Mouse (Mus musculus) forebrain, embryonic 14.5 days (tissue): Measurements from ENCODE around the gene Snrpb. TPM values are rescaled to one million over a fixed set of nuclear protein-coding genes. Genes with fewer than 3 reads are reported as not detected.

Experiments
- ATAC-seq: fragments of 200-750 bp; cut with Nextera tagmentation; 2 replicates; pipeline ENCODE4 v1.8.0; 2017; ENCODE audit warnings: mild to moderate bottlenecking, moderate library complexity
- DNase-seq: peaks from one replicate; pipeline ENCODE4 v3.0.0-alpha.2; 2015; ENCODE audit warnings: low spot score
- H3K27ac ChIP-seq: fragments of 300-500 bp; sonication (generic); 2 replicates; pipeline ENCODE4 v1.5.1; 2014; ENCODE audit warnings: low read depth, mild to moderate bottlenecking, control low read depth, low read length, moderate library complexity
- H3K27me3 ChIP-seq: fragments of 300-500 bp; sonication (generic); replicated peaks from 2 replicates; pipeline ENCODE4 v1.6.1; 2014; ENCODE audit warnings: low read length, control low read depth, mixed read lengths; ENCODE audit not compliant: control insufficient read depth, insufficient read depth
- H3K36me3 ChIP-seq: fragments of 300-500 bp; sonication (generic); 2 replicates; pipeline ENCODE4 v1.6.1; 2014; ENCODE audit warnings: low read length, control low read depth; ENCODE audit not compliant: control insufficient read depth, insufficient read depth
- H3K4me1 ChIP-seq: fragments of 300-500 bp; sonication (generic); 2 replicates; pipeline ENCODE4 v1.6.1; 2014; ENCODE audit warnings: antibody characterized with exemption, low read length, control low read depth; ENCODE audit not compliant: control insufficient read depth, insufficient read depth
- H3K4me2 ChIP-seq: fragments of 300-500 bp; sonication (generic); 2 replicates; pipeline ENCODE4 v1.6.1; 2014; ENCODE audit warnings: mild to moderate bottlenecking, control low read depth, low read length
- H3K4me3 ChIP-seq: fragments of 300-500 bp; sonication (generic); 2 replicates; pipeline ENCODE4 v1.5.1; 2014; ENCODE audit warnings: low read depth, low read length, control low read depth
- H3K9ac ChIP-seq: fragments of 300-500 bp; sonication (generic); 2 replicates; pipeline ENCODE4 v1.6.1; 2014; ENCODE audit warnings: mild to moderate bottlenecking, low read length, control low read depth, moderate library complexity
- H3K9me3 ChIP-seq: fragments of 300-500 bp; sonication (generic); replicated peaks from 2 replicates; pipeline ENCODE4 v1.6.1; 2016; ENCODE audit warnings: low read length, control low read depth, mixed read lengths; ENCODE audit not compliant: control insufficient read depth
- WGBS: fragments of 180-500 bp; shearing (Covaris S2); extraction: QIAGEN DNeasy Blood & Tissue Kit; methylation state at CpG from one replicate; pipeline ENCODE4 v1.1.7; 2014; 5-methylcytosine and 5-hydroxymethylcytosine counted together
- polyA plus RNA-seq: library from polyadenylated mRNA; unstranded; fragments of >200 nt; fragmentation: Nextera tagmentation; extraction: Ambion mirVana; gene quantifications from 2 replicates; pipeline ENCODE4 v1.2.1, GENCODE M21; 2014

Snrpb gene
- polyA plus RNA-seq, 1 experiment from 2014 or later: 571 TPM

DNA sequence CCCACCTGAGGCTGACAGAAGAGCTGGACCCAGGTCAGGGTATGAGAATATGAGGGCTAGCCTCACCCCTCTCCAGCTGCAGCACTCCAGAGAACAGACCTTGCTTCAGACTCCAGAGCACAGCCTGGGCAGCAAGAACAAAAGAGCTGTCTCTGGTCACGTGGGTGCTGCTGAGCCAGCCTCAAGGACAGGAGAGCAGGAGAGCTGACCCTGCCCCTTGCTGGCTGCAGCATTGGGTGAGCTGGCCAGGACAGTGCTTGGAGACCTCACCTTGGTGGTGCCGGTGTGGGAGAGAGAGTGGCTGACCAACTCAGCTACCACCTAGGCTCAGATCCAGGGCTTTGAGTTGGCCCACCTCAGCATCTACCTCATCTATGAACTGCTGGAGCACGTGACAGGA is 24.0 kb downstream of the Snrpb start:
- H3K4me1 ChIP-seq: no peaks in the 10 kb centered on the region
- no peak for ATAC-seq

DNA sequence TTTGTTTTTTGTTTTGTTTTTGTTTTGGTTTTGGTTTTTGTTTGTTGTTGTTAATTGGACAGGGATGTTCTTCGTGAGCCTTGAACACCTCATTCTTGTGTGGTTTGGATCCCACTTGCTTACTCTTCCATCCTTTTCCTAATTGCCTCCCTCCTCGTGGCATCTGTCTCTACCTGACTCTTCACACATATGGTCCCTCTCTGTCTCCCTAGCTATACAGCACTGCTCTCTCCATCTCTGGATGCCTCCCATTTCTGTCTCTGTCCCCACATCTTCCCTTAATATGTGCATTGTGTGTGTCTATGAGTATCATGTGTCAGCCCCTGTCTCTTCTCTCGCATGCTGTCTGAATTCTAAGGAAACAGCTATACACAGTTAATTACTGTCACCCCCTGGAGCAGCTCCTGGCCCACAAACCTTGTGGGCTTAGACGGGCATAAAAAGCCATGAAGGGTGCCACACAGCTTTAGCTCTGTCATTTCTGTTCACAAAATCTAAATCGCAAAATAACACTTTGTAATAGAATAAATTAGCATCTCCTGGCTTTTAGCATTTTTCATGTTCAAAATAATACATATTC is 33.0 kb downstream of the Snrpb start:
- Histone ChIP-seq H3K4me3 (no peak overlapping the region), H3K36me3 (no peaks in the 10 kb centered on the region), H3K4me1 (no peaks in the 10 kb centered on the region), H3K9me3 (no peaks in the 10 kb centered on the region), H3K27me3 (no peaks in the 10 kb centered on the region), H3K27ac (no peak overlapping the region), H3K9ac (no peak overlapping the region), H3K4me2 (no peak overlapping the region)
- WGBS: 46% methylated on average over 5 of the region's 5 CpGs
- DNase-seq (peak; percentile 45), ATAC-seq (peak; percentile 48; the same call in 1 of the 2 replicates)

More for the DNA sequence above, 24.0 kb downstream of the Snrpb start:
- H3K4me2 ChIP-seq: no peak overlapping the region
- no peaks in the 10 kb centered on the region for H3K27me3 ChIP-seq
- H3K36me3 ChIP-seq: no peaks in the 10 kb centered on the region
- WGBS: 76% methylated on average over 3 of the region's 3 CpGs
- H3K9ac ChIP-seq: no peak overlapping the region
- no peak overlapping the region for H3K4me3 ChIP-seq
- H3K9me3 ChIP-seq: no peaks in the 10 kb centered on the region
- no peak overlapping the region for H3K27ac ChIP-seq
- no peak for DNase-seq

DNA sequence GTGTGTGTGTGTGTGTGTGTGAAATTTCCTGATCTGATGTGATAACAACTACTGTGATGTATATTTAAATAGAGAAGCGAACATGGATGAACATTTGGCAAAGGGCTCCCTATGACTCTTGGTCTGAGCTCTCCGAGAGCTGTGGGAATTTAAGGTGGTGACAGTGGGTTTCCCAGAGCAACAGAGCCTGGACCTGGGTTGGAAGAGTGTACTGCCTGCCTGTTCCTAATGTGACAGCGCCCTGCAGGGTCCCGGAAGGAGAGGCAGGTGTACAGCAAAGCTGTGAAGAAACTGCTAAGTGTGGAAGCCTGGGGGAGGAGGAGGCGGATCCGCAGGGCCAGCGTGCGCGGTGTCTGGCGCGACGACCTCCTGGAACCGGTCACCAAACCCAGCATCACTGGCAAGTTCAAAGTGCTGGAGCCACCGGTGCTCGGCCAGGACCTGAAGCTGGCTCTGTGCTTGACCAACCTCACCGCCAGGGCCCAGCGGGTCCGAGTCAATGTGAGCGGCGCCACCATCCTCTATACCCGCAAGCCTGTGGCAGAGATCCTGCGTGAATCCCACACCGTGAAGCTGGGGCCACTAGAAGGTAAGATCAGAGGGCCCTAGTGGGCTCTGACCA is 34.4 kb downstream of the Snrpb start:
- no peak for ATAC-seq

DNA sequence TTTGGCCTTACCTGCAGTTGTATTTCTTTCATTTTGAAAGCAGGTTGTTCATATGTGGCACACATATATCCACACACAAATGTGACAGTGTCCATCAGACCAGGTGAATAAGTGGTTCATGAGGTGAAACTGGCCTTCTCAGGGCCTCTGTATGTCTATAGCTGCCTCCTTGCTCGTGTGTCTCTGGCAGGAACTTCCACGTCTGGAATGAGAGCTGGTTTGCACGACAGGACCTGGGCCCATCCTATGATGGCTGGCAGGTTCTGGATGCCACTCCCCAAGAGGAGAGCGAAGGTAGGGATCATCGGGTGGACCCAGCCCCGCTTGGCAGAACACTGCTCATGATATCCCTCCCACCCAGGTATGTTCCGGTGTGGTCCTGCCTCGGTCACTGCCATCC is 36.2 kb downstream of the Snrpb start:
- Histone ChIP-seq H3K27me3 (no peaks in the 10 kb centered on the region), H3K27ac (no peak overlapping the region), H3K4me3 (no peak overlapping the region), H3K9me3 (no peaks in the 10 kb centered on the region), H3K4me2 (no peak overlapping the region), H3K36me3 (no peaks in the 10 kb centered on the region), H3K9ac (no peak overlapping the region), H3K4me1 (no peaks in the 10 kb centered on the region)
- no peak for DNase-seq
- no peak for ATAC-seq
- 93% methylated on average over 8 of the region's 8 CpGs for WGBS

More for the DNA sequence above, 34.4 kb downstream of the Snrpb start:
- no peak overlapping the region for H3K9ac ChIP-seq
- H3K36me3 ChIP-seq: no peaks in the 10 kb centered on the region
- WGBS: 86% methylated on average over 23 of the region's 23 CpGs
- H3K4me3 ChIP-seq: no peak overlapping the region
- no peaks in the 10 kb centered on the region for H3K4me1 ChIP-seq
- H3K9me3 ChIP-seq: no peaks in the 10 kb centered on the region
- no peak for DNase-seq
- no peak overlapping the region for H3K27ac ChIP-seq
- H3K4me2 ChIP-seq: no peak overlapping the region
- H3K27me3 ChIP-seq: no peaks in the 10 kb centered on the region

DNA sequence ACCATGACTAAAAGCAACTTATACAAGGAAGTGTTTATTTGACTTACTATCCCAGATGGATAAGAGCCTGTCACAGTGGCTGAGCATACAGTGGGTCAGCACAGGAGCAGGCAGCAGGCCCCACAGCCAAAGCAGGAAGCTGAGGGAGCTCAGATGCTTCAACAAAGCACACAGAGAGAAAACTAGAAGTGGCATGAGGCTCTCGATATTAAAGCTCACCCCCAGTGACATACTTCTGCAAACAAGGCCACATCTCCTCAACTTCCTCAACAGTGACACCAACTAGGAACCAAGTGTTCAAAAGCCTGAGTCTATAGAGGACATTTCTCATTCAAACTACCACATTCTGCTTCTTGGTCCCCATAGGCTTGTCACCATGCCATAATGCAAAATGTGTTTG is 49.5 kb downstream of the Snrpb start:
- Histone ChIP-seq H3K4me2 (no peak overlapping the region), H3K36me3 (no peaks in the 10 kb centered on the region), H3K9ac (no peak overlapping the region), H3K27ac (no peak overlapping the region), H3K27me3 (no peaks in the 10 kb centered on the region), H3K4me1 (peaks cover 3% of the 10 kb centered on the region; the same call in 1 of the 2 replicates), H3K9me3 (no peaks in the 10 kb centered on the region), H3K4me3 (no peak overlapping the region)
- 78% methylated on average over 1 of the region's 1 CpGs for WGBS
- ATAC-seq: no peak
- no peak for DNase-seq

DNA sequence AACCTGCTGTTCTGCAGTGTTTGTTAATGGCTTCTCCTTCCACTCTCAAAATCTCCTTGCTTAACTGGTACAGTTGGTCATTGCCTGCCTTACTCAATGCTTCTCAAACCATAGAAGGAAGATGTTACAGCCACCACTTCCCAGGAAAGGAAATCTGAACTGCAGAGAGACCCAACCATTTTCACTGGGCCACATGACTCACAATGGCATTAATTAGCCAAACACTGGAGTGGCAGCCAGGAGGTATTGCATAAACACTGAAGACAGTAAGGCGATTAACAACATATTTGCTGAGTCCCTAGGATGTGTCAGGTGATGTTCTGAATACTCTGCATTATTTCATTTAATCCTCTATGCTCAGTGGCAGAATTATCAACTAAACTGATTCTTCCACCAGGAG is 53.1 kb downstream of the Snrpb start:
- H3K4me3 ChIP-seq: no peak overlapping the region
- no peaks in the 10 kb centered on the region for H3K9me3 ChIP-seq
- DNase-seq (no peak), ATAC-seq (no peak)
- H3K36me3 ChIP-seq: no peaks in the 10 kb centered on the region
- WGBS: 54% methylated on average over 1 of the region's 1 CpGs
- peaks cover 3% of the 10 kb centered on the region; the same call in 1 of the 2 replicates for H3K4me1 ChIP-seq
- H3K27me3 ChIP-seq: no peaks in the 10 kb centered on the region
- H3K9ac ChIP-seq: no peak overlapping the region
- no peak overlapping the region for H3K27ac ChIP-seq
- no peak overlapping the region for H3K4me2 ChIP-seq

DNA sequence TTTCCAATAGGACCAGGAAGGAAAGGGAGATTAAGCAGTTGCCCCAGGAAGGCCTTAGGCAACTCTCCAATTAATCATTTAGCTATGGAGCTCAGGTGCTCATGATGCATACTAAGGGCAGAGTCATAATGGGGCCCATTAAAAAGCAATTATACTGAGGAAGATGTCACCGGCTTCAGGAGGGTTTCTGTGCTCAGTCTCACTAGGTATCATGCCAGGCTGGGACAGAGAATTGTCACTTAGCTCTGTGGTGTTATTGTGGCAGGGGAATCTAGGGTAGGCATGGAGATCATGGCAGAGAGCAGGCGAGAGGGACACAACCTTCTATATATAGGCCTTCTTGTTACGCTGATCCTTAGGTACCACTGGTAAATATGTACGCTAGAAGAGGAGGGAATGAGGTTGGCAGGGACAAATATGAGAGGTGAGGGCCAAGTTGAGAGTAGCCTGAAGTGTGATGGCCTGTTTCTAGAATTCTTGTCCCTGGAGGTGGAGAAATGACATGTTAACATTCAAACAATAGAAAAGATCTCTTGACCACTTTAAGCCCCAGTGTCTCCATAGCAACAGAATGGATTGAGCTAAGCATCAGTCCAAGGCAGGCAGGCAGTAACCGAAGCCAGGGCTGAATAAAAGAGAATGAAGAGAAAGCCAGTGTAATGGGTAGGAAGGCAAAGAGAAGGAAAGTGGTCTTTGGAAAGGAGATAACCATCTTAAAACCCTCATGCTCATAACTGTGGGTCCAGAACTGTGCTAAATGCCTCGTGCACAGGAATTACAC is 53.7 kb downstream of the Snrpb start:
- Histone ChIP-seq H3K36me3 (no peaks in the 10 kb centered on the region), H3K27ac (no peak overlapping the region), H3K4me2 (no peak overlapping the region), H3K9ac (no peak overlapping the region), H3K27me3 (no peaks in the 10 kb centered on the region), H3K4me1 (peaks cover 3% of the 10 kb centered on the region; the same call in 1 of the 2 replicates), H3K9me3 (no peaks in the 10 kb centered on the region), H3K4me3 (no peak overlapping the region)
- 0 out of 2 replicates have a peak, but pooled peaks have one; percentile 34 for ATAC-seq
- peak; percentile 51 for DNase-seq
- WGBS: 60% methylated on average over 6 of the region's 6 CpGs
